Mouse (Mus musculus) embryonic fibroblast, embryonic 13.5 days (primary cell): ENCODE measurements around the gene Pirb.

Experiments used
- CTCF ChIP-seq: IDR thresholded peaks from 2 replicates; pipeline ENCODE4 v1.5.1; 2011; ENCODE audit warnings: mild to moderate bottlenecking, control low read depth, low read length, moderate library complexity, borderline replicate concordance; ENCODE audit not compliant: insufficient read depth
- POLR2A ChIP-seq: IDR thresholded peaks from 2 replicates; pipeline ENCODE4 v1.6.1; 2011; ENCODE audit warnings: low read depth, mild to moderate bottlenecking, control low read depth, low read length, moderate library complexity

DNA sequence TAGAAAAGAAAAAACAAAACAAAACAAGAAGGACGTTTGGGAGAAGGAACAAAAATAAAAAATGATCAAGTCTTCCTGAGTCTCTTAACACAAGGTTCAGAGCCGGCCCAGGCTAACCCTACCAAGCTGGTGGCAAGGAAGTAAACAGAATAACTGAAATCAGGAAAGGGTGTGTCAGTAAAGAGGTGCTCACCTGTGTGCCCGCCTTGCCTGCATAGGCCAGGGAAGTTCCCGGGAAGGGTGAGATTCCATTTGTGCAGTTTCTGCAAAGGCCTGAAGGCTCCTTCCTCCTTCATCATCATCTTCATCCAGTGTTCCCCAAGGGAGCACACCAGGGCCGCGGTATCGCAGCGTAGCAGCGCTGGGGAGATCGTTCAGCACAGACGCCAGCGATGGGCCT, 43.8 kb downstream of the Pirb start:
- TF ChIP-seq CTCF (no peak), POLR2A (no peak)
